Mouse (Mus musculus) heart, adult 2 months (tissue): ENCODE results near the gene Elfn2. TPM values are rescaled to one million over a fixed set of nuclear protein-coding genes. Genes with fewer than 3 reads are reported as not detected.

Experiments
- DNase-seq, 2 experiments: peaks; one replicate each; pipeline ENCODE4 v3.0.0; 2021
- H3K27ac ChIP-seq: fragments of 200-600 bp; 2 replicates; pipeline ENCODE4 v1.8.1; 2022
- H3K27me3 ChIP-seq: fragments of 200-500 bp; 2 replicates; pipeline ENCODE4 v1.6.1; 2012; ENCODE audit warnings: mild to moderate bottlenecking, low read length, inconsistent platforms, mixed read lengths; ENCODE audit not compliant: control insufficient read depth, insufficient read depth
- H3K36me3 ChIP-seq: fragments of 200-500 bp; 2 replicates; pipeline ENCODE4 v1.6.1; 2012; ENCODE audit warnings: low read length, inconsistent platforms; ENCODE audit not compliant: control insufficient read depth, insufficient read depth
- H3K4me1 ChIP-seq: fragments of 200-500 bp; 2 replicates; pipeline ENCODE4 v1.6.1; 2011; ENCODE audit warnings: low read length; ENCODE audit not compliant: control insufficient read depth, insufficient read depth
- H3K4me3 ChIP-seq: fragments of 200-600 bp; 2 replicates; pipeline ENCODE4 v1.8.1; 2022
- H3K79me2 ChIP-seq: fragments of 200-500 bp; replicated peaks from 2 replicates; pipeline ENCODE4 v1.6.1; 2012; ENCODE audit warnings: mild to moderate bottlenecking, inconsistent platforms, low read length, moderate library complexity, mixed read lengths; ENCODE audit not compliant: control insufficient read depth, insufficient read depth
- H3K9ac ChIP-seq: fragments of 200-500 bp; 2 replicates; pipeline ENCODE4 v1.6.1; 2012; ENCODE audit warnings: low read depth, mild to moderate bottlenecking, control low read depth, inconsistent platforms, low read length, mixed read lengths
- CTCF ChIP-seq: fragments of 200-600 bp; IDR thresholded peaks from 2 replicates; pipeline ENCODE4 v1.8.1; 2022; ENCODE audit warnings: antibody characterized with exemption, mild to moderate bottlenecking, moderate library complexity
- EP300 ChIP-seq: fragments of 200-500 bp; IDR thresholded peaks from 2 replicates; pipeline ENCODE4 v1.6.1; 2011; ENCODE audit warnings: low read depth, low read length, control low read depth; ENCODE audit not compliant: insufficient read depth
- POLR2A ChIP-seq: fragments of 200-500 bp; IDR thresholded peaks from 2 replicates; pipeline ENCODE4 v1.6.1; 2011; ENCODE audit warnings: mild to moderate bottlenecking, low read depth, low read length, control low read depth; ENCODE audit not compliant: insufficient read depth
- WGBS: fragments of 180-500 bp; shearing (Covaris S2); methylation state at CpG from one replicate; pipeline ENCODE4 v1.1.7; 2018; 5-methylcytosine and 5-hydroxymethylcytosine counted together
- intact Hi-C: fragments of 180-260 bp; cut with DNase I; formaldehyde crosslinking; loops from one replicate; pipeline ENCODE4 v1.15.1; 2025
- polyA plus RNA-seq: library from polyadenylated mRNA; depleted of rRNA; stranded (reverse); fragments of >200 nt; gene quantifications from 2 replicates; pipeline ENCODE4 v1.2.3, GENCODE M21; 2012
- total RNA-seq, 2 experiments: library from RNA; stranded (reverse); gene quantifications; 2 replicates each; pipeline ENCODE4 v1.2.3; 2021

Elfn2 gene
- total and polyA plus RNA-seq, 3 experiments: 0.16 to 3.4 (median 1.3) TPM

GRCm38 (mm10) chr15:78698491-78699135 is 20.0 kb downstream of the Elfn2 start:
- Histone ChIP-seq H3K4me1 (no peaks in the 10 kb centered on the region), H3K4me3 (no peak overlapping the region), H3K79me2 (no peaks in the 10 kb centered on the region), H3K9ac (no peak overlapping the region), H3K36me3 (no peaks in the 10 kb centered on the region), H3K27me3 (no peaks in the 10 kb centered on the region), H3K27ac (no peak overlapping the region)
- WGBS: 73% methylated on average over 13 of the region's 13 CpGs
- TF ChIP-seq EP300: no peak
- no peak for TF ChIP-seq CTCF
- no peak for TF ChIP-seq POLR2A
- no peak for DNase-seq
- intact Hi-C loops: no loop called here

- intact Hi-C loops: no loop called here
- H3K27me3 ChIP-seq: no peaks in the 10 kb centered on the region
- 57% methylated on average over 5 of the region's 5 CpGs for WGBS
Measured at GRCm38 (mm10) chr15:78698084-78698483, 20.5 kb downstream of the Elfn2 start.

GRCm38 (mm10) chr15:78695745-78696144 is 22.8 kb downstream of the Elfn2 start:
- DNase-seq: no peak
- no peak overlapping the region for H3K27ac ChIP-seq
- H3K79me2 ChIP-seq: no peaks in the 10 kb centered on the region
- H3K9ac ChIP-seq: no peak overlapping the region
- H3K27me3 ChIP-seq: no peaks in the 10 kb centered on the region
- WGBS: 19% methylated on average over 5 of the region's 5 CpGs
- no peaks in the 10 kb centered on the region for H3K4me1 ChIP-seq
- no peak overlapping the region for H3K4me3 ChIP-seq
- no peak for TF ChIP-seq EP300
- TF ChIP-seq CTCF: no peak
- no peak for TF ChIP-seq POLR2A
- intact Hi-C loops: no loop called here
- H3K36me3 ChIP-seq: no peaks in the 10 kb centered on the region

More at GRCm38 (mm10) chr15:78698084-78698483, 20.5 kb downstream of the Elfn2 start:
- H3K4me1 ChIP-seq: no peaks in the 10 kb centered on the region
- H3K27ac ChIP-seq: no peak overlapping the region
- no peaks in the 10 kb centered on the region for H3K36me3 ChIP-seq
- H3K4me3 ChIP-seq: no peak overlapping the region
- no peak overlapping the region for H3K9ac ChIP-seq
- DNase-seq: no peak
- TF ChIP-seq POLR2A: no peak
- TF ChIP-seq CTCF: no peak
- TF ChIP-seq EP300: no peak
- H3K79me2 ChIP-seq: no peaks in the 10 kb centered on the region

GRCm38 (mm10) chr15:78692505-78692904 is 26.1 kb downstream of the Elfn2 start:
- intact Hi-C loops: no loop called here
- H3K4me3 ChIP-seq: no peak overlapping the region
- no peak for TF ChIP-seq EP300
- TF ChIP-seq POLR2A: no peak
- H3K79me2 ChIP-seq: no peaks in the 10 kb centered on the region
- no peak overlapping the region for H3K27ac ChIP-seq
- no peak overlapping the region for H3K9ac ChIP-seq
- H3K27me3 ChIP-seq: no peaks in the 10 kb centered on the region
- no peaks in the 10 kb centered on the region for H3K36me3 ChIP-seq
- H3K4me1 ChIP-seq: no peaks in the 10 kb centered on the region
- no peak for DNase-seq
- 52% methylated on average over 8 of the region's 8 CpGs for WGBS

GRCm38 (mm10) chr15:78690716-78691115 is 27.9 kb downstream of the Elfn2 start:
- no peak overlapping the region for H3K4me3 ChIP-seq
- H3K36me3 ChIP-seq: no peaks in the 10 kb centered on the region
- H3K9ac ChIP-seq: no peak overlapping the region
- H3K27ac ChIP-seq: no peak overlapping the region
- intact Hi-C loops: no loop called here
- H3K4me1 ChIP-seq: no peaks in the 10 kb centered on the region
- H3K79me2 ChIP-seq: no peaks in the 10 kb centered on the region
- TF ChIP-seq EP300 (no peak), POLR2A (no peak), CTCF (no peak)
- WGBS: 82% methylated on average over 2 of the region's 2 CpGs
- no peaks in the 10 kb centered on the region for H3K27me3 ChIP-seq
- no peak for DNase-seq

GRCm38 (mm10) chr15:78686910-78687309 is 31.7 kb downstream of the Elfn2 start:
- H3K27ac ChIP-seq: no peak overlapping the region
- no peak for TF ChIP-seq CTCF
- no peak for TF ChIP-seq EP300
- no peaks in the 10 kb centered on the region for H3K36me3 ChIP-seq
- no peaks in the 10 kb centered on the region for H3K79me2 ChIP-seq
- no peaks in the 10 kb centered on the region for H3K4me1 ChIP-seq
- no peak overlapping the region for H3K4me3 ChIP-seq
- no peak for DNase-seq
- 75% methylated on average over 7 of the region's 7 CpGs for WGBS
- intact Hi-C loops: no loop called here
- no peaks in the 10 kb centered on the region for H3K27me3 ChIP-seq
- no peak overlapping the region for H3K9ac ChIP-seq
